19 mouse cellular contexts compared by ENCODE assay signal in the genomic region with DNA sequence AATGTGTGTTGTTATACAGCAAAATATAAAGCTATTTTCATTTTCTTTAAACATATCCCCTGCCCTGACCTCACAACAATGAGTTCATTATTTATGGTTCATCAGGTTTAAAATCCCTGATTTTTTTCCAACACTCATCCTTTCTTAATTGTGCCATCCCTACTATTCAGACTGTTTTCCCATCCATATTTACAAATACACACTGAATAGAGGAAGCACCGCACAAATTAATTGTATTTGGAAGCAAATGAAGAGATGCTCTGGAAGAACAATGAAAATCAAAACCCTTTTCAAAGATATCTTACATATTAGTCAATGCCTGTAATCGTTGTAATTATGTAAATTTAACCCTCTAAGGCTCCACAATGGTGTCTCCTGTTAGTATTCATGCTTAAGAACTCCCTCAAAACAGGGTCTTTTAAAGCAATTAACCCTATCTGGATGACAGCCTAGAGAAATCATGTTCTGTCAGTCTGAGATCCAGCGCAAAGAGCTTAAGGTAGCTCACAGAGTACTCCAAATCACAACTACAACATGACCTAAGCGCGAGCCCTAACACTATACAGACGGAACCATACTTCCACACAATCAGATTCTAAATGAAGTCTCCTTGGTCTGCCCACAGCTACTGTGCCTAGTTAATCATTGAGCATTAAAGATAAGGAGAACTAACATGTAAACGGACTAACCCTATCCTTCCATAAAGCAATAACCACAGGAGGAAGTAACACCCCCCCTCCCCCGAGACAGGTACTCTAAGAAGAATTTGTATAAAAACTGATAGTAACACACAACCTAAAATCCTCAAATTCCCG. TPM values are rescaled to one million over a fixed set of nuclear protein-coding genes. Genes with fewer than 3 reads are reported as not detected.
DNase-seq lines count a peak whose midpoint lies in the region; ATAC-seq lines count a peak whose summit lies in the region.
"Had no signal": no experiment of that assay in that cellular context is flagged by ENCODE, and none has a peak within 500 bp of the region (broad histone marks: within the 10 kb centered on the region; RNA-seq: fewer than 3 reads in every experiment).

No protein-coding gene starts in this region.

- no peak; the same call in 1 of the 2 replicates for ATAC-seq in lung, embryonic 16.5 days (ENCODE audit: low read depth)
- ATAC-seq in forebrain, embryonic 15.5 days (replicated peaks): peak; percentile 77
- peak; percentile 93 for ATAC-seq in intestine, embryonic 16.5 days
- ATAC-seq in stomach, embryonic 16.5 days (ENCODE audit: insufficient read depth, low FRiP score): peak; percentile 89

- no peaks in the 10 kb centered on the region for H3K27me3 ChIP-seq in lung, embryonic 16.5 days (ENCODE audit: control insufficient read depth, insufficient read depth, low read depth, low read length)
- no peaks in the 10 kb centered on the region for H3K27me3 ChIP-seq in forebrain, embryonic 15.5 days
- no peaks in the 10 kb centered on the region for H3K27me3 ChIP-seq in intestine, embryonic 16.5 days (replicated peaks; ENCODE audit: control insufficient read depth, insufficient read depth, low read length)
- H3K27me3 ChIP-seq in stomach, embryonic 16.5 days (ENCODE audit: control insufficient read depth, insufficient read depth, low read length): no peaks in the 10 kb centered on the region
- H3K27me3 ChIP-seq: liver, embryonic 13.5 days; neural tube, embryonic 15.5 days had no signal

- H3K9me3 ChIP-seq in lung, embryonic 16.5 days (ENCODE audit: control insufficient read depth, low read length): no peaks in the 10 kb centered on the region
- no peaks in the 10 kb centered on the region for H3K9me3 ChIP-seq in forebrain, embryonic 15.5 days
- no peaks in the 10 kb centered on the region for H3K9me3 ChIP-seq in intestine, embryonic 16.5 days (ENCODE audit: control insufficient read depth, low read length)
- H3K9me3 ChIP-seq in stomach, embryonic 16.5 days (replicated peaks; ENCODE audit: control insufficient read depth, low read length): no peaks in the 10 kb centered on the region
- H3K9me3 ChIP-seq: liver, embryonic 13.5 days; midbrain, embryonic 10.5 days; neural tube, embryonic 15.5 days had no signal

- H3K36me3 ChIP-seq in lung, embryonic 16.5 days (ENCODE audit: control insufficient read depth, insufficient read depth, low read length): no peaks in the 10 kb centered on the region
- no peaks in the 10 kb centered on the region for H3K36me3 ChIP-seq in forebrain, embryonic 15.5 days
- H3K36me3 ChIP-seq in intestine, embryonic 16.5 days (ENCODE audit: control insufficient read depth, insufficient read depth, low read length): no peaks in the 10 kb centered on the region
- no peaks in the 10 kb centered on the region for H3K36me3 ChIP-seq in stomach, embryonic 16.5 days (ENCODE audit: control insufficient read depth, insufficient read depth, low read length)
- H3K36me3 ChIP-seq: liver, embryonic 13.5 days; midbrain, embryonic 10.5 days; neural tube, embryonic 15.5 days had no signal

- no peak for DNase-seq in lung, postnatal 36 days
- DNase-seq in layer of hippocampus, postnatal 10 days (ENCODE audit: low spot score in 2 of 2): no peak
- no peak for DNase-seq in frontal cortex, postnatal 25 days (ENCODE audit: low spot score in 2 of 2)
- DNase-seq: cerebellum, postnatal 10 days; gastrocnemius, adult 2 months; heart, adult 11 months; kidney, adult 2 months; kidney, postnatal 36 days; liver, embryonic 13.5 days; lung, postnatal 4 days; thymus, postnatal 14 days had no signal

- no peak overlapping the region for H3K27ac ChIP-seq in lung, embryonic 16.5 days (ENCODE audit: low read length)
- 0 out of 2 replicates have a peak overlapping the region, but pooled peaks have one; percentile 3 for H3K27ac ChIP-seq in forebrain, embryonic 15.5 days (replicated peaks)
- peak overlapping the region; percentile 80 for H3K27ac ChIP-seq in intestine, embryonic 16.5 days (ENCODE audit: low read length)
- H3K27ac ChIP-seq in stomach, embryonic 16.5 days (ENCODE audit: low read length): peak overlapping the region; percentile 72
- H3K27ac ChIP-seq: gastrocnemius, adult 2 months; hindbrain, embryonic 14.5 days; liver, embryonic 13.5 days; midbrain, embryonic 10.5 days; neural tube, embryonic 15.5 days had no signal

- H3K9ac ChIP-seq in lung, embryonic 16.5 days (ENCODE audit: low read length): no peak overlapping the region
- H3K9ac ChIP-seq in forebrain, embryonic 15.5 days (replicated peaks): no peak overlapping the region
- no peak overlapping the region for H3K9ac ChIP-seq in intestine, embryonic 16.5 days (ENCODE audit: low read depth, low read length)
- no peak overlapping the region for H3K9ac ChIP-seq in stomach, embryonic 16.5 days (ENCODE audit: low read length)
- H3K9ac ChIP-seq: hindbrain, embryonic 14.5 days; liver, embryonic 13.5 days; neural tube, embryonic 15.5 days had no signal

- peaks cover 5% of the 10 kb centered on the region; the same call in 1 of the 2 replicates for H3K4me1 ChIP-seq in lung, embryonic 16.5 days (replicated peaks; ENCODE audit: control insufficient read depth, insufficient read depth, low read length)
- H3K4me1 ChIP-seq in forebrain, embryonic 15.5 days: peaks cover 16% of the 10 kb centered on the region
- H3K4me1 ChIP-seq in intestine, embryonic 16.5 days (ENCODE audit: control insufficient read depth, insufficient read depth, low read length): peaks cover 12% of the 10 kb centered on the region
- peaks cover 2% of the 10 kb centered on the region; the same call in 1 of the 2 replicates for H3K4me1 ChIP-seq in stomach, embryonic 16.5 days (ENCODE audit: control insufficient read depth, insufficient read depth, low read length)
- H3K4me1 ChIP-seq: liver, embryonic 13.5 days had no signal

- peak overlapping the region; percentile 20; the same call in 1 of the 2 replicates for H3K4me2 ChIP-seq in lung, embryonic 16.5 days (ENCODE audit: low read depth, low read length)
- H3K4me2 ChIP-seq in forebrain, embryonic 15.5 days (replicated peaks): no peak overlapping the region; the same call in 1 of the 2 replicates
- H3K4me2 ChIP-seq in intestine, embryonic 16.5 days (ENCODE audit: low read depth, low read length): peak overlapping the region; percentile 44
- 0 out of 2 replicates have a peak overlapping the region, but pooled peaks have one; percentile 32 for H3K4me2 ChIP-seq in stomach, embryonic 16.5 days (ENCODE audit: low read depth, low read length)
- H3K4me2 ChIP-seq: hindbrain, embryonic 14.5 days; liver, embryonic 13.5 days; neural tube, embryonic 15.5 days had no signal

- WGBS in lung, embryonic 16.5 days: 60% methylated on average over 9 of the region's 9 CpGs
- WGBS in forebrain, embryonic 15.5 days: 38% methylated on average over 9 of the region's 9 CpGs
- 60% methylated on average over 9 of the region's 9 CpGs for WGBS in intestine, embryonic 16.5 days
- 63% methylated on average over 9 of the region's 9 CpGs for WGBS in stomach, embryonic 16.5 days

- no peak overlapping the region for H3K4me3 ChIP-seq in lung, embryonic 16.5 days (ENCODE audit: low read length)
- no peak overlapping the region for H3K4me3 ChIP-seq in forebrain, embryonic 15.5 days
- no peak overlapping the region for H3K4me3 ChIP-seq in intestine, embryonic 16.5 days (ENCODE audit: low read length)
- no peak overlapping the region for H3K4me3 ChIP-seq in stomach, embryonic 16.5 days (replicated peaks; ENCODE audit: low read length)
- H3K4me3 ChIP-seq: gastrocnemius, adult 2 months; liver, embryonic 13.5 days; midbrain, embryonic 10.5 days; myocyte; neural tube, embryonic 15.5 days had no signal

RNA-seq across cellular contexts. Expression of gene Tmtc2, which starts 43.0 kb away (rescaled TPM):
- polyA plus RNA-seq in lung, embryonic 16.5 days (2015; fragmentation: Nextera tagmentation; extraction: Ambion mirVana): 7.6 and 8.1 TPM in 2 replicates
- 7.4 and 7.5 TPM in 2 replicates for polyA plus RNA-seq in forebrain, embryonic 15.5 days (2015; fragmentation: Nextera tagmentation; extraction: Ambion mirVana)
- 5.4 and 5.8 TPM in 2 replicates for polyA plus RNA-seq in intestine, embryonic 16.5 days (2015; fragmentation: Nextera tagmentation; extraction: Ambion mirVana)
- 8.9 and 9.6 TPM in 2 replicates for polyA plus RNA-seq in stomach, embryonic 16.5 days (2015; fragmentation: Nextera tagmentation; extraction: Ambion mirVana)
- 10 to 100 TPM; 10.7 to 11.0 TPM for total RNA-seq in layer of hippocampus, postnatal 10 days (2021)
